Mouse (Mus musculus) ES-E14 (cell line): Measurements from ENCODE around the gene Cpeb4.

ENCODE experiments used
- HCFC1 ChIP-seq: IDR thresholded peaks from 2 replicates; pipeline ENCODE4 v1.6.1; 2012; ENCODE audit warnings: low read length, inconsistent platforms, borderline replicate concordance; ENCODE audit not compliant: insufficient read depth
- ZNF384 ChIP-seq: IDR thresholded peaks from 2 replicates; pipeline ENCODE4 v1.6.1; 2012; ENCODE audit warnings: low read depth, low read length, inconsistent platforms

DNA sequence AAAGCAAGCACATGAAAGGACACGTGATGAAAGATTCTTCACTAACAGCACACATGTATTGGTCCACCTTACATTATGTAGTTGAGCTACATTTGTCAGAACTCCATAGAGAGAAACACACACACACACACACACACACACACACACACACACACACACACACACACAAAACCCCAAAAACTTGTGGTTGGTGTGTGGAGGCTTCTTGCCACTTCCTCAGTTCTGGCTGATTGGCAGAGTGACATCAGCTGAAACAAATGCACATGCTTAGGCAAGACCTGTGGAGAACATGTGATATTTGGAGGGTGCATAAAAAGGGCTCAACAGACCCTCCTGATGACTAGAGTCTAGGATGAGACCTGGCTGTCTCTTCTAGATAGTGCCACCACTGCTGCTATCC lies 92.0 kb downstream of the Cpeb4 start:
- TF ChIP-seq HCFC1 (no peak), ZNF384 (no peak)
